Mouse (Mus musculus): ENCODE results near the gene Zbtb25.

Zbtb25 gene

DNA sequence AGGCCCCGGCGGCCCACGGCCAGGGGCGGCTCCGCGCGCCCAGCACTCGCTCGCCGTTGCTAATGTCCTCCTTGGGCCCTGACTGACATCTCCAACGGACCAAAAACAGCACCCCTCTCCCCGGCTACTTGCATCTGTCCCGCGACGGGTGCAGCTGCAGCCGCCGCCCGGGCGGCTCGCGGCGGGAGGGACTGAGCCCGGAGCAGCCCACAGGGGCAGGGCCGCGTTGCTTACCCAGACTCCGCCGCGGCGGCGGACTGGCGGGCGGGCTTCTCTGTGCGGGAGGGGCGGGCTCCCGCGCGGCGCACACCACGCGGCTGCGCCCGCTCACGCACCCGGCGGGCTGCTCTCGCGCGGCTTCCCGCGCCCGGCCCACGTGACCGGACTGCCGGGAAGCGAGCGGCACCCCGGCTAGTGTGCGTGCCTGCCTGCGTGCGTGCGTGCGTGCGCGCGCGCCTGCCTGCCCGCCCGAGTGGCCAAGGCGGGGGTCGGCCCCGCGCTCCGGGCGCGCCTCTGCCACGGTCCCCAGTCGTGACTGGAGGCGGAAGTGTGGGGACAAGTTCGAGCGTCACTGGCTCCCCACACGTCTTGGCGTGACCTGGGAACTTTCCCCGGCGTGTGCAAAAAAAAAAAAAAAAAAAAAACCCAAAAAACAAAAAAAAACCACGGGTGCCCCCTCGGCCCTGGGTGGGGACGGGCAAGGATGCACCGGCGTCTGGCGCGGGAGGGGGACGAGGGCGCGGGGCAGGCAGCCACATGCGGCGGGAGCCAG is at the start of gene Zbtb25:
Gene Zbtb25 (minus strand): TSS at position 397 of the 772 bp plus-strand sequence.
- DNase-seq (ENCODE audit: low spot score): peak; percentile 88

DNA sequence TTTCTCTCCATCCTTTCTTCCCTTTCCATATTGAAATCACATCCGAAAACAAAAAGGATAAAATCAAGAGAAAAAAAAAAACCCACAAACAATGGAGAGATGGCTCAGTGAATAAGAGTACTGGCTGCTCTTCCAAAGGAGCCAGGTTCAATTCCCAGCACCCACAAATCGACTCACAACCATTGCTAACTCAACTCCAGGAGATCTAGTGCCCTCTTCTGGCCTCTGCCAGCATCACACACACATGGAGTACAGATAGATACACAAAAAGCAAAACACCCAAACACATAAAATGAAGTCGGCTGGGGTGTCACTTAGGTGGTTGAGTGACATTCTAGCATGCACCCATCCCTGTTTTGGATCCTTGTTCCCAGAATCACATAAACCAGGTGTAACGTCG is 48.9 kb upstream of the Zbtb25 start:
- no peak for DNase-seq (ENCODE audit: low spot score)

DNA sequence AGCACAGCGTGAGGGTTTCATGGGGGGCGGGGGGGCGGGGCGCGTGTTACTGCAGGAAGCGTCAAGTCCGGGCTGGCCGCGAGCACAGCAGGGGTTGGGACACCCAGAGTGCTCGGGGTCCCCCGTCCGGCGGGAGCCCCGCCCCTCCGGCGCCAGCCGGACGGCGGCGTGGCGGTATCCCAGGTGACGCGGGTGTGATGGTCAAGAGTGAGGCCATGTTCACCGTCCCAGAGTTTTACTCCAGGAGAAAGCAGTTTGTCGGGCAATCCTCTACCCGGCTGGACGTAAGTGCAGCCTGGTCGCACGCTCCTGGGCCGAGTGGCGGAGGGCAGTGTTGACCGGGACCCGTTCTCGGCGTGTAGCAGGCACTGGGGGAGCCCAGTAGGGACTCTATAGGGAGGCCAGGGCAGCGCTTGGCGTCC is 48.0 kb upstream of the Zbtb25 start, which contains the start of gene Ppp1r36:
Gene Ppp1r36 (plus strand): TSS at position 106 of the 422 bp plus-strand sequence.
- DNase-seq (ENCODE audit: low spot score): no peak

DNA sequence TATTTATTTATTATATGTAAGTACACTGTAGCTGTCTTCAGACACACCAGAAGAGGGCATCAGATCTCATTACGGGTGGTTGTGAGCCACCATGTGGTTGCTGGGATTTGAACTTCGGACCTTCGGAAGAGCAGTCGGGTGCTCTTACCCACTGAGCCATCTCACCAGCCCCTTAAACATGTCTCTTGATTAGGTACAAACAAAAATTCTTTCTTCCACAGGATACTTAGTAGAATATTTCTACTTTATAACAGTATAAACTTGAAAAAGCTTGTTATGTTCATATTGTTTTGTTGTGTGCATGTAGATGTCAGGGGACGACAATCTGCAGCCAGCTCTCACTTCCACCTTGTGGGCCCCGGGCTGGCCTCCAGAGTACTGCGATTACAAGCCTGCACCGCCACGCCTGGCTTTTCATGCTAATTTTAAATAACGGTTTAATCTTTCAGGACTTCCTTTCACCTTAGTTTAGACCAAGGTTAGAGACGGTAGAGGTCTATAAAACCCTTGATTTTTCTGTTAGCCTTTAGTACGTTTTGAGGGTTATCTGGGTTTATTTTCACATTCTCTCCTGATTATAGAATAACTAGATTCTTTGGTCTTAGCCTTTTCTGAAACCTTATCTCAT is 46.1 kb upstream of the Zbtb25 start:
- no peak for DNase-seq (ENCODE audit: low spot score)

DNA sequence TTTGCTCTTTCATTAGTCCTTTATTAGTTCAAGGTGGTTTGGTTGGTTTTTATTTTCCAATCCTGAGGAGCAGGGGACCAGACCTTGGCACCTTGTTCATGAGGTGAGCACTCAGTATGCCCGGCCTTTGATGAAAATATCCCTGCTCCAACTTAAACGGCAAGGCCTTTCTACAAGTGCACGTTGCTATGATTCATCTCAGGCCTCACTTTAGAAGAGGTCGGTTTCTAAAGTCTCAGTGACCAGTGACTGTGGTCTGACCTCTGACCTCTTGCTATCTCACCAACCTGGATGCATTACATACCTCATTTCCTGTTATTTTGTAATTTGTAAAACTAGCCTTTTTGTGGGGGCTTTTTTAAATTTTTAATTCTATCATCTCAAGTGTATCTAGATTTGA is 39.8 kb upstream of the Zbtb25 start:
- no peak for DNase-seq (ENCODE audit: low spot score)

DNA sequence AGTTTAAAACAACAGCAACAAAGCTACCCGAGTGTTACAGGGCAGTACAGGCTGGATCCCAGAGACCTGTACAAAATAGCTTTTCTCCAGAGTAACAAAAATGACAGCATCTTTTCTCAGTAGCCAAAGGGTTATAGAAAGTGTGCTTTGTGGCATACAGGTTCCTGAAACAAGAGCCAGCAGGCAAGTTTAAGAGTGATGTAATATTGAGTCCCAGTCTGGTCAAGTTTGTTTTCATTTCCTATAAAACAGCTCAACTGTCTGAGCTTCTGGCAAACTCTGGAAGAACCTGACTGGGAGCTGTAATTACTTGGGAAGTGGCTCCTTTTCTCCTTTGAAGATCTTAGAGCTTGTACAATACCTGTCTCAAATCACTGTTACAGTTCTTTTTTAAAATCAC is 37.8 kb upstream of the Zbtb25 start:
- DNase-seq (ENCODE audit: low spot score): no peak

DNA sequence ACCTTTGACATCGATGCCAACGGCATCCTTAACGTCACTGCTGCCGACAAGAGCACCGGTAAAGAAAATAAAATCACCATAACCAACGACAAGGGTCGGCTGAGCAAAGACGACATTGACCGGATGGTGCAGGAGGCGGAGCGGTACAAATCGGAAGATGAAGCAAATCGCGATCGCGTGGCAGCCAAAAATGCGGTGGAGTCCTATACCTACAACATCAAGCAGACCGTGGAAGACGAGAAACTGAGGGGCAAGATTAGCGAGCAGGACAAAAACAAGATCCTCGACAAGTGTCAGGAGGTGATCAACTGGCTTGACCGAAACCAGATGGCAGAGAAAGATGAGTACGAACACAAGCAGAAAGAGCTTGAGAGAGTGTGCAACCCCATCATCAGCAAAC is 36.6 kb upstream of the Zbtb25 start:
- DNase-seq (ENCODE audit: low spot score): no peak

DNA sequence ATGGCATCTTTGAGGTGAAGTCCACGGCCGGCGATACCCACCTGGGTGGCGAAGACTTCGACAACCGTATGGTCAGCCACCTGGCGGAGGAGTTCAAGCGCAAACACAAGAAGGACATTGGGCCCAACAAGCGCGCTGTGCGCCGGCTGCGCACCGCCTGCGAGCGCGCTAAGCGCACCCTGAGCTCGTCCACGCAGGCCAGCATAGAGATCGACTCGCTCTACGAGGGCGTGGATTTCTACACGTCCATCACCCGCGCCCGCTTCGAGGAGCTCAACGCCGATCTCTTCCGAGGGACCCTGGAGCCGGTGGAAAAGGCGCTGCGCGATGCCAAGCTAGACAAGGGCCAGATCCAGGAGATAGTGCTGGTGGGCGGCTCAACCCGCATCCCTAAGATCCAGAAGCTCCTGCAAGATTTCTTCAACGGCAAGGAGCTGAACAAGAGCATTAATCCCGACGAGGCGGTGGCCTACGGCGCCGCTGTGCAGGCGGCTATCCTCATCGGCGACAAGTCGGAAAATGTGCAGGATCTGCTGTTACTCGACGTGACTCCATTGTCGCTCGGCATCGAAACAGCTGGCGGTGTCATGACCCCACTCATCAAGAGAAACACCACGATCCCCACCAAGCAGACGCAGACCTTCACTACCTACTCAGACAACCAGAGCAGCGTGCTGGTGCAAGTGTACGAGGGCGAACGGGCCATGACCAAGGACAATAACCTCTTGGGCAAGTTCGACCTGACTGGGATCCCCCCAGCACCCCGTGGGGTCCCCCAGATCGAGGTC is 36.0 kb upstream of the Zbtb25 start:
- no peak for DNase-seq (ENCODE audit: low spot score)

DNA sequence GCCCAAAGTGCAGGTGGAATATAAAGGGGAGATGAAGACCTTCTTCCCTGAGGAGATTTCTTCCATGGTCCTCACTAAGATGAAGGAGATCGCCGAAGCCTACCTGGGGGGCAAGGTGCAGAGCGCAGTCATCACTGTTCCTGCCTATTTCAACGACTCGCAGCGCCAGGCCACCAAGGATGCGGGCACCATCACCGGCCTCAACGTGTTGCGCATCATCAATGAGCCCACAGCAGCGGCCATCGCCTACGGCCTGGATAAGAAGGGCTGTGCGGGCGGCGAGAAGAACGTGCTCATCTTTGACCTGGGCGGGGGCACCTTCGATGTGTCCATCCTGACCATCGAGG is 35.4 kb upstream of the Zbtb25 start:
- DNase-seq (ENCODE audit: low spot score): peak; percentile 9

DNA sequence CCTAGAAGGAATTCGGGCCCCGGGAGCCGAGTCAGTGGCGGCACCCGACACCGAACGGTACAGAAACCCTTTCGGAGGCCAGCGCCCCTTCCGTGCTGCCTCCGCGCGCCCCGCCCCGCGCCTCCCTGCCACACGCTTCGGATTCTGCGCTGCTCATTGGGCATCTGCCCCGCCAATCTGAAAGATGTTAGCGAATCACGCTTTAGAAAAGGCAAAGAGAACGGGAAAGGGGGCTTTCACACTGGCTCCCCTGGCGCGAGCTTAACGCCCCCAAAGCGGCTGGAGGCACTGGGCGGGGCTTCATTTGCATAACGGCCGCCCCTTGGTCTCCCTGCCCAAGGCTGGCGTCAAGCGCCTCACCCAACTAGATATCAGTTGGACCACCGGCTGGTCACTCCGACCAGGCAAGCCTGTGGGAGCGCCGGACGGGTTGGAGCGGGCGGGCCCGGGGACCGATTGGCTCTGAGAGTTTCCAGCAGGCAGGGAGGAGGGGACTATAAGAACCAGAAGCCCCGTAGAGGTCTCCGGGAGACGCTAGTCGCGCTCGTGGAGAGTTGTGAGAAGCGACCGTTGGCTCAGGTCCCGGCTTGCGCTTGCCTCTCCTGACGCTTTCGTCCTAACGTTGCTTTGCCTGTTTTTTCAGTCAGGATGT is 34.6 kb upstream of the Zbtb25 start, which contains the start of gene Hspa2:
Gene Hspa2 (plus strand): TSS at position 291 of the 652 bp plus-strand sequence.
- peak; percentile 99 for DNase-seq (ENCODE audit: low spot score)

DNA sequence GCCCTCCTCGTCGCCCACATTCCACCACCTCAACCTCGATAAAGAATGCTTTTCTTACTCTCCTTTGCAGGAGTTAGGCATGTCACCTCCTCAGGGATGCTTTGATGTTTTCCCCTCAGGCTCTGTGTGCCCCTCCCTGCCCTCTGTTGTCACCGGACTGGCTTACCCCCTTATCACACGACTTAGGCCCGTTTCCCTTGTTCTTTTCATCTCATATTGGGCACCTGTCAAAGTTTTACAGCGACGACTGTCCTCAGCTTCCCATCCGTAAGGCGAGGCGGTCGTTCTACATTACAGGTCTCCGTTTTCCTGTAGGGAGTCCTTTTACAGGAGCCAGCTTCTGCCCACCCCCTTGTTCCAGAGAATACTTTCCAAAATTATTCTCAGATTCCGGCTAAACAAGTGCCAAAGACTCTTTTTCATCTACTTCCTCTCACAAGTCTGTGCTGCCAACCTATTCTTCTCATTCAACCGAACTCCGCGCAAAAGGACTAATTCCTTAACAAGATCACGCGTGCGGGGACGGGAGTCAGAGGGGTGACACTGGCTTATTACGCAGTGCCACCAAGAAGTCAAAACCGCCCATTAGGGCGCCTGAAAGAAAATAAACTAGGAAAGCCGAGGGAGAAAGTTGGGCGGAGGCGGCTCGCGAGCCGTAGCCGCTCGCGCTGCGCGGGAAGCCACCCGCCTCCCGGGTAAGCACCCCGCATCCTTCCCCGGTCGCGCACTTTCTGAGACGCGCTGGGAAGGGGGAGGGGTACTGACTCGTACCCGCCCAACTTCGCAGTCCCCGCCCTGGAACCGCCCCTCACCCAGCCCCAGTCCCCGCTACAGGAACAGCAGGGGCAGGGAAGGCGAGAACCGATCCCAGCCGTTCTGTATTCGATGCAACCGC is 33.8 kb upstream of the Zbtb25 start:
- DNase-seq (ENCODE audit: low spot score): peak; percentile 29

DNA sequence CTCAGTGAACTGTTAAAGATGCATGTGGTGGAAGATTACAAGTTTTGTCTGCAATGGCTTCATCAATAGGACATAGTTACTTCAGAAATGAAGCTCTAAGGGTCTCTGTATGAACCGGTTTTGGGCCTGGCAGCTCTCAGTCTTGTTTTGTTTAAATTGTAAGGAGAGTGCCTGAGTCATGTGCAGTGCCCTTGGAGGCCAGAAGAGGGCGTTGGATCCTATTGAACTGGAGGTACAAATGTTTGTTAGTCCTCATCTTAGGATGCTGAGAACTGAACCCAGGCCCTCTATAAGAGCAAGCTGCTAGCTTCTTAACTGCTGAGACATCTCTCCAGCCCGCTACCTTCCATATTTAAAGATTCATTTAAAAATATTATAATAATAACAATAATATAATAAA is 32.3 kb upstream of the Zbtb25 start:
- no peak for DNase-seq (ENCODE audit: low spot score)

DNA sequence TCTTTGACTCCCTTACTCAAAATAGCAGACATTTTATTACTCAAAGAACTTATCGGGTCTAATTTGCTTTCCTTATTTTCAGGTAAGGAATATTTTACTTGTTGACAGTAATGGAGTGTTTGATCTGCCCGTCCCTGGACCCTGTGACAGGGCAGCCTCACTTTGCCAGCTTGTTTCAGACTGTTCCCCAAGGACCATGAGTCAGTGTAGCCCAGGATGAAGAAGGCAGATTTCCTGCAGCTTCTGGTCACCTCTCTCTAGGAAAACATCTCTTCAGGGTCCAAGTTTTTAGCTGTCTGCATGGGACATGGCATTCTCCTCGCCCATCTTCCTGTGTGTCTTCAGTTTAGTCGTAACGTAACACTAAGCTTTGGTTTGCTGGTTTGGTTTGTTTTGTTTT is 27.9 kb upstream of the Zbtb25 start:
- DNase-seq (ENCODE audit: low spot score): no peak

DNA sequence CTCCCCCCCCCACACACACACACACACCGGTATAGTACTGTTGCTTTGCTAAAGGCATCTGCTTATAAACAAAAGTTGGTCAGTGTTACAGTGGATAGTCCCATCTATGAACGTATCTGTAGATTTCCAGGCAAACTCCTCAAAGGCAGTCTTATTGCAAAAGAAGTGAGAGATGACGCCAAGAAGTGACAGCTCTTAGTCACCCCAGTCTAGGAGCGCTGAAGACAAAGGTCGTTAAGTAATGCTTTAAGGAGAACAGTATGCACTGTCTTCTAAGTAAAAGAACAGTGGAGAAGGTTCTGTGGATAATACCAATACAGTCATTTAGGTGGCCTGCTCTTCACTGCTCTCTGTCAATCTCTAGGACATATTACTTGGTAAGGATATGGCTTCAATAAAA is 23.6 kb upstream of the Zbtb25 start:
- no peak for DNase-seq (ENCODE audit: low spot score)

DNA sequence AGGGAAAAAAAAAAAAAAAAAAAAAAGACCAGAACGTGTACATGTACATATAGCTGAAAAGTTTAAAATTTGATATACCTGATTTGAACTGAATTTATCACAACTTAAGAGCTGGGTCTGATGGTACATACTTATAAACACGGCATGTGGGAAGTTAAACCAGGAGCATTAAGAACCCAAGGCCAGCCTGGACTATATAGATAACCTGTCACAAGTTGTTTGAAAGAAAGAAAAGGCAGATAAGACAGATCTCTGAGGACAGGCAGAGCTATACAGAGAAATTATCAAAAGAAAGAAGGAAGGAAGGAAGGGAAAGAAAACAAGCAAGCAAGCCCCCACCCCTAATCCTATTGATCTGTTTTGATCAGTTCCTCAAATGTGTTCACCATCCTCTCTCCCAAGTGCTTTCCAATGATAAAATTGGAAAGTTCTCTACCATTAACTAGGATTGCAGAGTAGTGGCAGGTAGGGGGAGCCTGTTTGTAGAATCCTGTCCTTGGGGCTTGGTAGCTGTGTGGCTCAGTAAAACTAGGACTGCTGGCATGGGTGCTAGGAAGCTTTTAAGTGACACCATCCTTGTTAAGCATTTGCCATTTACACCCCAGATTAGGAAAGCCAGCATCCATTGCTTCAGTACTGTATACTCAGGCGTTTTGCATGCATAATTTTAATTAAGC is 22.3 kb upstream of the Zbtb25 start:
- DNase-seq (ENCODE audit: low spot score): no peak

DNA sequence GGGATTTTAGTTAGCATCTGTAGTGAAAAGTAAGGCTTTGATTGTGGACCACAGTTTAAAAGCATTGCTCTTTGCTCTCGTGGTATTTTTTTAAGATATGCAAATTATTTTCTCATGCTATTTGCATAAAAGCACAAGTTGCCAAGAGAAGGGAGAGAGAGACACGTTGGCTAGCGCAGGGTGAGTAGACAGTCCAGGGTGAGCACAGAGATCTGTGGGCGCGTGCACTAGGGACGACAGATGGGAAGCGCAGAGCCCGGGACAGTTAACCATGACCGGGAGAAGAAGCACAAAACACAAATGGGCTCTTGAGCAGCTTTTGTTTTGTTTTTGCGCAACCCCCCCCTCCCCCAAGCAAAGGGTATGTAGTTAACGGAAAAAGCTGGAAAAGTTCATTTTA is 19.4 kb upstream of the Zbtb25 start:
- no peak for DNase-seq (ENCODE audit: low spot score)

DNA sequence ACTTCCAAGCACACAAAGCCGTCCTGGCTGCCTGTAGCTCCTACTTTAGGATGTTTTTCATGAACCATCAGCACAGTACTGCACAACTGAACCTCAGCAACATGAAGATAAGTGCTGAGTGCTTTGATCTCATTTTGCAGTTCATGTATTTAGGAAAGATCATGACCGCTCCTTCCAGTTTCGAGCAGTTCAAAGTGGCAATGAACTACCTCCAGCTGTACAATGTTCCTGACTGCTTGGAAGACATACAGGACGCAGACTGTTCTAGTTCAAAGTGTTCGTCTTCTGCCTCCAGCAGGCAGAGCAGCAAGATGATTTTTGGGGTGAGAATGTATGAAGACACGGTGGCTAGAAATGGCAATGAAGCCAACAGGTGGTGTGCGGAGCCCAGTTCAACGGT is 15.9 kb upstream of the Zbtb25 start:
- no peak for DNase-seq (ENCODE audit: low spot score)

DNA sequence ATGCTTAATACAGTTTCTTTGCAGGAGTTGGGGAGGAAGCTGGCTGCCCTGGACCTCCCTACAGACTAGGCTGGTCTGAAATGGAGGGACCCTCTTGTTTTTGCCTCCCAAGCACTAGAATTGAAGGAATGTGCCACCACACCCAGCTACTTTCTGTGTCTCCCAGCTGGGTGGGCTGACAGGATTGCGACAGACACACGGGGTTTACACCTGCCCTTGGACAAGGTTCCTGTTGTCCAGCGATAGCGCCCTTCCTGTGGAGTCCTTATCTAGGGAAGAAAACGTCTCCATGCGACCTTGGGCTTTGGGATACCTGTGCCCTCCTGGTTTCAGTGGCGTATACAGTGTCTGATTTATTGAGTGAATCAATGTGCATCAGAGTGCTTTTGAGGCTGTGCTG is 10.7 kb upstream of the Zbtb25 start:
- no peak for DNase-seq (ENCODE audit: low spot score)

DNA sequence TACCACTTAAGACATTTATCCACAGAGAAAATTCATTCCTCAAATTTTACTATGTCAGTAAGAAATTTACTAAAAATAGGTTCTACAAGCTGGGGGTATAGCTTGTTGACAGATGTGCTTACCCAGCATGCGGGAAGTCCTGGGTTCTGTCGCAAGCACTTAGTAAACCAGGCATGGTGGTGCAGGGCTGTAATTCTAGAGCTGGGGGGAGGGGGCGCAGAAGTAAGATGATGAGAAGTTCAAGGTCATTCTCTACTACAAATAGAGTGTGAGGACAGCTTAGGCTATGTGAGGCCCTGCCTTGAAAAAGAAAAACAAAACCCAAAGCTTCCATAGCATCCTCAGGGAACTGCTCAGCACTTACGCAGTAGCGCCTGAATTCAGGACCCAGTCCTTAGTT is 9.2 kb upstream of the Zbtb25 start:
- no peak for DNase-seq (ENCODE audit: low spot score)

DNA sequence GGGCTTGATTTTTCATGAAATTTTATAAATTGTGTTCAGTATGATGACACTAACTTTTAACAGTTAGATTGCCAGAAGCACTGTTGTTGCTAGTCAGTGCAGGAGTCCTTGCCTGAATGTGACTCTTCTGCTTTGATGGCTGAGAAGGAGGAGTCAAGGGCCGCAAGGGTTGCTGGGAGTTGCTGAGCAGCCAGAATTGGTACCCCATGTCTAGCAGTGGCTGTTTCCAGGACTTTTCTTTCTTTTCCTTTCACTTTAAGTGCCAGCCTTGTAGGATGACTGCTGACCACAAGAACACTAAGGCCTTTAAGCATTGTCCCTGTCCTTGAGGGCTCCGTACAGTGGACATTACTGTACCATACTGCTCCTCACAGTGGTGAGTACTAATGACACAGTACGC is 8.3 kb upstream of the Zbtb25 start:
- DNase-seq (ENCODE audit: low spot score): no peak

DNA sequence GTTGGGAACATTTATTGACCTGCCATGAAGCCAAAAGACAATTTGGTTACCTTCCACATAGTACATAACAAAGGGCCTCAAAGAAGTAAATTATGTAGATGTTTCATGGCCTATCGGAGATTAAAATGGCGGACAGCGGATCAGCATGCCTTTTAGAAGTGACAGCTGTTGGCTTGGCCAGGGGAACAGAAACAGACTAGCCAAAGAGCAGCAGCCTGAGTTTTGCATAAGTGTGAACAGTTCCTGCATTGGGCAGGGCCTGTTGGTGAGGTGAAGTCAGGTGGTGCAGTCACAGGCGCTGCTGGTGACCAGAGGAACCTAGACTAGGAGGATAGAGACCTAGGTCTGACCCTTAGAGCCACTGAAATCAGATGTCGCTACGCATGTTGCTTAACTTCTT is 7.7 kb upstream of the Zbtb25 start:
- no peak for DNase-seq (ENCODE audit: low spot score)

Measured in left cerebral cortex, adult 11 months (tissue).